Mouse (Mus musculus): ENCODE measurements around the gene Fkbp6.

The Fkbp6 gene

DNA sequence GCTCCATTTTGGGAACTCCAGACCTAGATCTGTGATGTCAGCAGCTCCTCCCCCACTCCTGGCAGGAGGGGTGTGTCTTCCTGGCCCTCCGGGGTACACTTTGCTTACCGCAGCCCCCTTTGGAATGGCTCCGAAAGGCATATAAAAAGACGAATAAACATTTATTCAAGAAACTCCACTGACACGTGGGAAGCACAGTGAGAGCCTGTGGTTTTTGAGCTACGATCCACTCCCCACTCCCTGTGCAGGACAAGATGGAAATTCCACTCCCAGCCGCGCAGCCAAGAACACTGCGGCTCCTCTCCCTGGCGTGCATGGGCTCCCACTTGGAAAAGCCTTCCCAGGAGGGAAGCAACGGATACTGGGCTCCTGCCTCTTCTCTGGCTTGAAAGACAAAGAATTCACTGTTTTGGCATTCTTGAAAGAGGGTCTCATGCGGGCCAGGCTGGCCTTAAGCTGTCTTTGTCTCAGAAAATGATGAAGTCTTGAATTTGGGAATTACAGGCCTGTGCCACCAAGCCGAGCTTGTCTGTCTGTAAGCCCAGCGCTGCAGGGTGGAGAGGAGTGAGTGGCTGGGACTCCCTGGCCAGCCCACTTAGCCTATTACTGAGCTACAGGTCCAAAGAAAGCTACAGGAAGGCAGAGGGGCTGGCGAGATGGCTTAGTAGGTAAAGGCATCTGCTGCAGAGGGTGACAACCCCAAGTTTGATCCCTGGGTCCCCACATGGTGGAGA, 75.0 kb downstream of the Fkbp6 start:
- no peak for DNase-seq (ENCODE audit: low spot score)

DNA sequence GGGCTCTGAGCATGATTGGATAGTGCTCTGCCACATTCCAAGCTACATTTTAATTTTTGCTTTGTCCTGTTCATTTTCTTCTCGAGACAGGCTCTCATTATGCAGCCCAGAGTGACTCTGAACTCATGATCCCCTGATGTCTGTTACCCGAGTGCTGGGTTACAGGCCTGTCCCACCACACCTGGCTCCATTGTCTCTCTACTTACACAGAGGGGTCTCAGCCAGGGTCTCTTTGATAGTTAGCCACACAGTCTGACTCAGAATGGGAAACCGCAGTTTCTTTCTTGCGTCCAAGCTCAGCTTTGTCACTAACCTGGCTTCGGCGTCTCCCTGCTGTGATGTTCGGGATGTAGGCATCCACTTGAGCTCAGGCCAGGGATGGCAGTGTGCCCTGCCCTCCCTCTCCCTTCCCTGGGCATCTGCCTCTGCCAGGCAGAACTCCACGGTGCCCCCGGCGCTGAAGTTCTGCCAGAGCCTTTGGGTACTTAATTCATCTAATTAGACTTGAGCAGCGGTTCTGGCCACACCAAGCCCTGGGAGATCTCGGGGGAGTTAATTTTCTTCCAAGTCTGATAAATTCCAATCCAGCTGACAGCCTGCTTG, 78.2 kb downstream of the Fkbp6 start:
- DNase-seq (ENCODE audit: low spot score): peak; percentile 55

DNA sequence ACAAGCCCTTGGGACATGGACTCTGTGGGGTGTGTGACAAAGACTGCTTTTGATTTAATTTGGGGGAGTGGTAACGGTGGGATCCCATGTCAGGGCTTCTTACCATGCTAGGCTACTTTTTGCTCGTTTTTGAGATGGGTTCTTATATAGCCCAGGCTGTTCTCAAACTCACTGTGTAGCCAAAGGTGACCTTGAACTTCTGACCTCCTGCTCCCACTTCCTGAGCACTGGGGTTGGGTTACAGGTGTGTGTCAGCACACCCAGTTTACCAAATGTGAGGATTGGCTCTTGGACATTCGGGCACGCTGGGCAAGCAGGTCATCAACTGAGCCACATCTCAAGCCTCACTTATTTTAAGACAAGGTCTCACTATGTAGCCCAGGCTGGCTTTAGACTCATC, 79.5 kb downstream of the Fkbp6 start:
- no peak for DNase-seq (ENCODE audit: low spot score)

DNA sequence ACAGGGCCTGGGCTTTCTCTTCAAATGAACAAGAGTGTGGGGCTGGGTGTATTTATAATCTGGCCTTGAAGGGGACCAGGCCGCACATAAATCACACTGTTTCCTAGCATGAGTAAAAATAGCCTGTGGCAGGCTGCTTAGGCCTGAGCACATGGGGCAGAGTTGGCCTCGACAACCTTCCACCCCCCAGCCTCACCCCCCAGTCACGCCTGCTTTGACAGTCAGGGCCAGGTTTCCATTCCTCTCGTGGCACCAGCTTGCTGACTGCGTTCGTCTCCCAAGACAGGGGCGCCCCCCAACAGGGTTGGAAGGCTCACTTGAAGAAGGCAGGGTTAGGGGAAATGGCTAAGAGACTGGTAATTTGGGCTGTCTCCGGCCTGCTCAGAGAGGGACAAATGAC, 80.4 kb downstream of the Fkbp6 start:
- no peak for DNase-seq (ENCODE audit: low spot score)

DNA sequence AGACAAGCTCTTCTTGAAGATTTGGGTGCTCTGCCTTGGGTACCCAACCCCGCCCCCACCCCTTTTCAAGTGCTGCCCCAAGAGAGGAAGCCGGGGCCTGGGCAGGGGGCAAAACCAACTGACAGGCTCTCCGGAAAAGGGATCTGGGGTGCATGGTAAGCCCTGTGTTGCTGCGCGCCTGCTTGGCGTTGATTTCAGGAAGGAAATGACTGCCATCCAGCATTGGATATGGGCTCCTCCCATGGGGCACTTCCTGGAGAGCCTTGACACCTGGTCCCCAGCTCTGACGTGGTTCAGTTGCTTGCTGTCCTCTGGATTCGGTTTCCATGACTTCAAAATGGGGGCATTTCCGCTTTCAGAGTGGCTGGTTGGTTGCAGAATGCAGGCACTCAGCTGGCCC, 85.3 kb downstream of the Fkbp6 start:
- DNase-seq (ENCODE audit: low spot score): no peak

DNA sequence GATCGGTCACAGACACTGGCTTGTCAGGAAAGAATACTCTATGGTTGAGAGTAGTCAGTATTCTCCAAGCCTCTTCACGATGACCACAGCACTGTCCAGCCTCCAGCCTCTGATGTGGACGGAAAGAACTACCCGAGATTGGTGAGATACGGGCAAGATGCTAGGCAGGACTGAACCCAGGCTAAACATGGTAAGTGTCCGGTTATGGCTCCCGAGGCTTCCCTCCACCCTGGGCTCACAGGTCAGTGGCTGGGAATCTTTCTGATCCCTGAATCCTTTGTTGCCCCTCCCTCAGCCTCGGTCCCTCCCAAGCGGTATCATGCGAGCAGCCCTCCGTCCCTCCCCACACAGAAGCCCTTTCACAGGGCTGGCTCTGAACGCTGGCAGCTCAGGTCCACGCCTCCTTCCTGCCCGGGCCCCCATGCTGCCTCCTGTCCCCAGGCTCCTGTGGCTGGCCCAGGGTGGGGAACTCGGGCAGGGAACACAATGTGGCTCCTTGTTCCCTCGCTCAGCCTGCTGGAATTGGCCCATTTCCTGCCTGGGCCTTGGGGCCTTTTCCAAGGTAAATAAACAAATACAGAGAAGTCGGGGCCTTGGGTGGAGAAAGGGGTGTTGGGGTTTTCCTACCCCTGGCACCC, 85.9 kb downstream of the Fkbp6 start:
- DNase-seq (ENCODE audit: low spot score): peak; percentile 55

DNA sequence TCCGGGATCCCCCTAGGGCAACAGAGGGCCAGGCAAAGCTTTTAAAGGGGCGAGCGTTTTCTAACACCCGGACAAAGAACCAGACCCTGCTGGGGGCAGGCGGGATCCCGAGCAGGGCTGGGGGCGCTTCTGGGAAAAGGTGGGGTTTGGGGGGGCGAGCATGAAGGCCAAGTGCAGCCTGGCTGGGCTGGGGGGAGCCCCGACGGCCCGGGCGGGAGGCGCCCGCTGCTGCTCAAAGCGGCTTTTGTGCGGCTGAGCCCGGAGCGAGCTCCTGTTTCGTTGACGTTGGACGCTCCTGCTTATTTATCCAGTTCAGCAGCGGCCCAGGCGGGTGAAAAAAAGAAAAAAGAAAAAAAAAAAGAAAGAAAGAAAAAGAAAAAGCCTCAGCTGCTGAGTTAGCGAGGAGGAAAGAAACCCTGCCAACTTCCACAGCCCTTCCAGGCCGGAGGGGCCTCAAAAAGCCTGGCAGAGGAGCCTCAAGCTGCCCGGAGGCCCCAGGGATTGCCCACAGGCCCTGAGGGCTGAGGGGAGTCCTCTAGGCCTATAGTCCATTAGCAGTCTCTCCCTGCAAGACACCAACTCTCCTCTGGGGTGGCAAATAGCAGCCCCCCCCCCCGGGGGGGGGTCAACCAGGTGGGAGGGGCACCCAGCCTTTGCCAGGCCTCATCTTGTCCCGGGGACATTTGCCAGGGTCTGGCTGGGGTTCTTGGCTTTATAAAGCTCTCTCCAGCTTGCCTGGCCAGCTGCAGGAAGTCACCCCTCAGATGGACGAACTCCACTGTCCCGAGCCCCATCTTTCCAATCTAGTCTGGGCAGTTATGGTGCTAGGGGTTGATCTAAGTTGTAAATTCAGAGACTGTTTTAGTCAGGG, 91.3 kb downstream of the Fkbp6 start:
- no peak for DNase-seq (ENCODE audit: low spot score)

DNA sequence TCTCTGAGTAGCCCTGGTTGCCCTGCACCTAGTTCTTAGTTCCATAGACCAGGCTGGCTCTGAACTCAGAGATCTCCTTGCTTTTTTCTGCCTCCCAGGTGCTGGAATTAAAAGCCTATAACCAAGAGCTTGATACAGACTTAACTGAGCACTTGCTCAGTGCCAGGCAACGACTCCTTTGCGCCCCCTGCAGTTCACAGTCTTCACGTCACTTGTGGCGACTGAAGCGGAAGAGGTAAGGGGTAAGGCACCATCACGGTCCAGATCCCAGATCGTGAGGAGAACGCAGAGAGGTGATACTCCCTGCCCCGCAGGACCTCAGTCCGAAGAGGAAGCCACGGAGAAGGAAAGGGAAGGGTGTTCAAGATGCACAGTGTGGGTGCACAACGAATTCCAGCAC, 92.3 kb downstream of the Fkbp6 start:
- DNase-seq (ENCODE audit: low spot score): no peak

DNA sequence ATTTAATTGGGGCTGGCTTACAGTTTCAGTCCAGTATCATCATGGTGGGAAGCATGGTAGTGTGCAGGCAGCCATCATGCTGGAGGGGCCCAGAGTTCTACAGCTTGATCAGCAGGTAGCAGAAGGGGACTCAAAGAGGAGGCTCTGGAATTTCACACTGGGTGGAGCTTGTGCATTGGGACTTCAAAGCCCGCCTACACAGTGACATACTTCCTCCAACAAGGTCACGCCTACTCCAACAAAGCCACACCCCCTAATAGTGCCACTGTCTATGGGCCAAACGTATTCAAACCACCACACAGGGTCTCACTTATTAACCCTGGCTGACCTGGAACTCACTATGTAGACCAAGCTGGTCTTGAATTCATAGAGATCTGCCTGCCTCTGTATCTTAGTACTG, 93.7 kb downstream of the Fkbp6 start:
- no peak for DNase-seq (ENCODE audit: low spot score)

DNA sequence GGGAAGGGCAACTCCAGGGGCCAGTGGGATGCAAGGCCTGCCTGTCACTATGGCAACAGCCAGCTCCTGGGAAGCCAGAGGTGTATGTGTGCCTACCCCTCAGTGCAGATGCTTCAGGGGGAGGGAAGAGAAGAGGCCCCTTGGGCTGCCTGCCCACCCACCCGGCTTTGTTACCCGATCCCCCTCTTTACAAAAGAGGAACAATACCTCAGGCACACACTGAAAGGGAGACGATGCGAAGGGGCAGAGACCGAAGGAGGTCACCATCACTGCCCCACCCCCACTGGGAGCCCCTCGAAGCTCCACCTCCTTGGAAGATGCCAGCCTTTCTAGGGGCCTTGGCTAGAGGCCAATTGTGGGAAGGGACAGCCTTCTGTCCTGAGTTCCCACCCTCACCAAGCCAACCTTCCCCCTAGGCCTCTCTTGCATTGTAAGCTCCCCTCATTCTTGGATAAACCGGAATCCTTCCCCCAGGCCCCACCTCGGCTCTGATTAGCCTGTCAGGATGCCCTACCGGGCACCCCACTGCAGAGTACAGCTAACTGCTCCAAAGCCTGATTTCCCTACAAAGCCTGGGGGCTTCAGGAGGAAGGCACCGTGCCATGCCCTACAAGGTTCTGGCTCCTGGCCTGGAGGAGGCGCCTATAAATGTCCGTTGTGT, 96.0 kb downstream of the Fkbp6 start:
- DNase-seq (ENCODE audit: low spot score): no peak

DNA sequence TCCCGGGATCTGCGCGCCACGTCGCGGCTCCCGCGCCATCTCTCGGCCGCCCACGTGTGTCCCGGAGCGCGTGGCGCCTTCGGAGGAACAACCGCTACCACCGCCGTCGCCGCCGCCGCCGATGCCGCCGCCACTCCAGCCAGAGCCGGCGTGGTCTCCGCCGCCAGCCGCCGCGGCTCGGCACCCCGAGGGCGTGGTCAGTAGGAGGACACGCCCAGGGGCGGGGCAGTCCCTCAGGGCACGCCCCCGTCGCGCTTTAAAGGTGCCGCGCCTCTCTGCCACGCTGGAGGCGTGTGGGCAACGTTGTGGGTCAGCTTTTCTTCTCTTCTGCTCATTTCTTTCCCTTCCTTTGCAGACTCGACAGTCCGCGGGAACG, 98.8 kb downstream of the Fkbp6 start, which contains the start of gene Fzd9:
Gene Fzd9 (minus strand): TSS at position 152 of the 376 bp plus-strand sequence.
- peak; percentile 84 for DNase-seq (ENCODE audit: low spot score)

DNA sequence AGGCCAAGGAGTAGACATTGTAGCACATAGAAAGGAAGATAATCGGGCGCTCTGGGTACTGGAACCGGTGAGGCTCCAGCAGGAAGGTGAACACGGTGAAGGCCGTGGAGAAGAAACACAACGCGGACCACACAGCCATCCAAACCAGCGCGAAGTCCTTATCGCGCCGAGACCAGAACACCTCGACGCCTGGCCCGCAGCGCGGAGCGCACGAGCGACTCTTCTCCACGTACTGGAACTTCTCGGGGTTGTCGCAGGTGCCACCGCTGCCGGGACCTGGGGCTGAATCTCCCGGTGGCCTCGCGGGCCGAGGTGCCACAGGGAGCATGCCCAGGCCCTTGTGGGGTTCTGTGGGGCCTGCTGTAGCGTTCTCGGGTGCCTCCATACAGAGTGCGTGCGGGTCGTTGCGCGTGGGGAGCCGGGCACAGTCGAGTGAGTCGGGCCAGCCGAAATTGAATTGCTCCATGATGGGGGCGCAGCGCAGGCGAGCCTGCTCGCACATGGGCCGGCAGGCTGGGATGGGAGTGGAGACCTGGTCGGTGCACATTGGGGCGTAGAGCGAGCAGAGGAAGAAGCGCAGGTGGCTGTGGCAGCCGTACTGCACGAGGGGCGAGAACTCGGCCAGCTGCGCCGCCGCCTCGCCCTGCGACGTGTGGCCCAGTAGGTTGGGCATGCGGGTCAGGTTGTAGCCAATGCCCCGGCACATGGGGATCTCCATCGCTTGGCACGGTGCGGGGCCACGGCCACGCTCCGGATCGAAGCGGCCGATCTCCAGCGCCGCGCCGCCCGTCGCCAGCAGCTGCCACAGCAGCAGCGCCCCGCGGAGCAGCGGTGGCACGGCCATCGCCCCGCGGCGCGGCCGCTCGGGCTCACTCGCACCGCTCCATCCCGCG, 99.4 kb downstream of the Fkbp6 start:
- DNase-seq (ENCODE audit: low spot score): no peak

DNA sequence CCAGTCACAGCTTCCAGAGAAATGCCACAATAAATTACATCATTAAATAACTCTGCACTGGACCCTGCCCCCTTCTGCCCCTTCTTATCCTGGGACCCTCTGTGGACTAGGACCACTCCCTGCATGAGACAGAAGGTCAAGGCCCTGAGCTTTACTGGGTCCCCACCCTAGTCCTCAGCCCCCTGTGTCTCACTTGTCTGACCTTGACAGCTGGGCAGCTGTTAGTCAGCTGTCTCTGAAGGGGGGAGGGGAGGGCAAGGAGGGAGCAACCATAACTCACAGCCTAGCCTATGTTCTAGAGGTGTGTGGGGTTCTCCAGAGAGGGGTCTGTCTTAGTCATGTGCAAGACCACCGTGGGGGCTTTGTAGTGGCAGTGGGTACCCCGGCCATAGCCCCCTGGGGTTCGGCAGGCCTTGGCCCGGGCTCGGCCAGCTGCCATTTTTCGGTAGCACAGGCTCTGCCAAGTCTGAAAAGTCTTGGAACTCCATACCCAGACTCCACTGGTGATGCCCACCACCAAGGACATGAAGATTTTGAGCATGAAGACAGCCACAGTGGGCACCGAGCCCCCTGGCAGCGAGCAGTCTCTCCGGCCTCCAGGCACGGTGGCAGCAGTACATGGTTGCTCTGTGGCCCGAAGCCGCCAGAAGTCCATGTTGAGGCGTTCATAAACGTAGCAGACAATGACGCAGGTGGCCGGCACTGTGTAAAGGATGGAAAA, 100.7 kb downstream of the Fkbp6 start:
- no peak for DNase-seq (ENCODE audit: low spot score)

DNA sequence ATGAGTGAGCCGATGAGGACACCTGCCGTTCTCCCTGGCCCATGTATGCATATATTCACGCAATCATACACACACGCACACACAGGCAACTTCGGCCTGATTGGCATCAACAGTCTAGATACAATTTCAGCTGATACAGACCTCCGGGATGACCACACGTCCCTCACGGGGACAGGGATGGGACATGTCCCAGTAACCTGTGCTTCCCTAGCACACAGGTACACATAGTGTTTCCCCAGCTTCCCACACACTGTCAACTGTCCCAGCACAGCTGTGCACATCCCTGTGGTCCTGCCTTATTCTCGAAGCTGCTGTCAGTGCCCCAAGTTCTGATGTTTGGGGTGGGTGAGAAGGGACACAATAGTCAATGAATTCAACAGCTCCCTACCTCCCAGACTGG, 102.5 kb downstream of the Fkbp6 start:
- DNase-seq (ENCODE audit: low spot score): no peak

DNA sequence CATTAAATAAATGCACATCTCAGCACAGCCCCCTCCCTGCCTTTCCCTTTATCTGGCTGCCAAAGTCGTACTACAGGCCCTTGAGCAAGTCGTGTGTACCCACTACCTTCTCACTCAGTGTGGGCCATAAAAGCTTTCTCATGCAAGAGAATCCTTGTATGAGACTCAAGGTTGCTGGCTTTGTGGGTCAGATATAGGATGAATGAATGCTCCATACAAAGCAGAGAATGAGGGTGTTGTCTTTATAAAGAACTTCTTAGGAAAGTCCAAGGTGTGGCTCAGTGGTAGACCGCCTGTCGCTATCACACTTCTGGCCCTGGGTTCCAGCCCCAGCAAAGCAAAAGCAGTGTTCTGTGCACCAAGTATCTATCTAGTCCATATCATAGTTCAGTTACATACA, 103.3 kb downstream of the Fkbp6 start:
- no peak for DNase-seq (ENCODE audit: low spot score)

DNA sequence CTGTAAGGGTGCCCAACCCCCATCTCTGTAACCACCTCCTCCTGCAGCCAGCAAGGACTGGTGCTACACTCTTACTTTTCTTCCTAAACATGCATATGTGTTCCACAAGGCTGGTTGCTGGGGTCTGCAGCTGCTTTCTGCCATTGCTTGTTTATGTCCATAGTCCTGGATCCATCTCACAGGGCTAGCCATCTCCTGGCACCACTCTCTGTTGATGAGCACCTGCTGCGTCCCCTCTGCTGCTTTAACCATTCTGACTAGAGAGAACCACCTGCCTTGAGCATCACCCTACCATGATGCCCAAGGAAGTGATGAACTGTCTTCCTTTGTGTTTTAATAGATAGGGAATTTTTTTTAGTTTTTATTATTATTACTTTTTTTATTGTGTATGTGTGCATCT, 106.7 kb downstream of the Fkbp6 start:
- DNase-seq (ENCODE audit: low spot score): no peak

DNA sequence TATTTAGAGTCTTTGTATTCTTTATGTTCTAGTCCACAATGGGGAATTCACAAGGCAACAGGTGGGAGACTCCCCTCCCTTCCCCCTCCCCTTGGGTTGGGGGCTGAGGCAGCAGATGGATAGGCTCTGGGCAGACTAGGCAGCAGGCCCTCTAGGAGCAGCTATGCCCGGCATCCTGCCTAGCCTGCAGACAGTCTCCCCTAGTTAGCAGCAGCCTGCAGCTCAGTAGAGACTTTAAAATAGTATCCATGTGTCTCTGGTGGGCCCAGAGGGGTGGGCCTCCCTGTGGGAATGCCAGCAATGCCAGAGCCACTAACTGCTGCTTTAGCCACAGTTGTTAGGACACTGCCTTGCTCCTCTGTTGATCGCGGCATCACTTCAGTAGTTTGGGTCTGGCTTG, 107.2 kb downstream of the Fkbp6 start:
- DNase-seq (ENCODE audit: low spot score): no peak

DNA sequence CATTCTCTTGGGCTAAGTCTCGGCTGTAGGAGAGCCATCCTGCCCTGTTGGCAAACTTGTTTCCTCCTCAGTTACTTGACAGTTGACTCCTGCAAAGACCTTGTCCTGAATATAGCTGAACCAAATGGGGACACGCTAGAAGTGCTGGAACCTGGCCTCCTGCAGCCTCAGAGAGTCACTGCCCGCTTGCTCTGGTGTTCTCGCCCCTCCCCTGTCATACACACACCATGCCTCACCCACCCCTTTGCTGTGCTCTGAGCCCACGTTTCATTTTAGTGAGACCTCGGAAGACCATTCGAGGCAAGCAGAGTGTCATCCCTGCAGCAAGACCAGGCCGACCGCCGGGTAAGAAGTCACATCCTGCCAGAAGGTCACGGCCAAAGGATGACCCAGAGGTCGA, 107.7 kb downstream of the Fkbp6 start:
- no peak for DNase-seq (ENCODE audit: low spot score)

Measured in layer of hippocampus, adult 11-12 months (tissue).